Mouse (Mus musculus): ENCODE data around the gene Nadk. TPM values are rescaled to one million over a fixed set of nuclear protein-coding genes. Genes with fewer than 3 reads are reported as not detected.

Nadk gene
- polyA plus RNA-seq (2012; rRNA removed), result 46.0 and 46.7 TPM in 2 replicates

DNA sequence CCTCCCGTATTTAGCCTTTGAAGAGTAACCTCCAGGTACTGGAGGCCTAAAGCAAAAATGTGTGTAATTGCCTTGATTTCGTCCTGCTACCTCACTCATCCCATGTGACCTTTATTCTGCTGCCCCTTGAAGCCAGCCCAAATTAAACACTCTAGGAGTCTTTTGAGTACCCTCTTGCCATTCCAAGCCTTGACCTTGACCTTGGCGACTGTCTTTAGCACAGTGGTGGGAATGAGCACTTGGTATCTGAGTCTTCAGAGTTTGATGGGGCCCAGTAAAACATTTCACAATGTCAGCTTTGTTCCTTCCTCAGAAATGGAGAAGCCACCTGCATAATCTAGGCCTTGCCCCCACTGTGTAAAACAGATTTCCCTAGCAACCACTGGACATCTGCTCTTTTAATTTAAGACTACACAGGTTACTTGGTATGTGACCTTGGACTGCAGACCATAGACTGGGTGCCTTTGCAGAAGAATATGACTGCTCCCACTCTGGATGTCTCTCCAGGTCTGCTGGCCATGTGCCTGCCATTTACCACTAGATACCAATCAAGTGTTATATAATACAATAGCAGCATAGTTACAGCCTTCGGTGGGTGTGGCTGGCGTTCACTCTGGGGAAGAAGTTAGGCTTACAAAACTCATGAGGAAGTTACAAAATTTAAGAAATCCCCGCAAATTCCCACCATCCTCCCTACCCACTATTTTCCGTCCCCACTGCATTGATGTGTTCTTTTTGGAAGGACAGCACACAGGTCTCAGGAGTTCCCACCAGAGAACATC lies at the start of gene Nadk:
Nadk (plus strand) TSS at position 718 of the 782 bp plus-strand sequence.

DNA sequence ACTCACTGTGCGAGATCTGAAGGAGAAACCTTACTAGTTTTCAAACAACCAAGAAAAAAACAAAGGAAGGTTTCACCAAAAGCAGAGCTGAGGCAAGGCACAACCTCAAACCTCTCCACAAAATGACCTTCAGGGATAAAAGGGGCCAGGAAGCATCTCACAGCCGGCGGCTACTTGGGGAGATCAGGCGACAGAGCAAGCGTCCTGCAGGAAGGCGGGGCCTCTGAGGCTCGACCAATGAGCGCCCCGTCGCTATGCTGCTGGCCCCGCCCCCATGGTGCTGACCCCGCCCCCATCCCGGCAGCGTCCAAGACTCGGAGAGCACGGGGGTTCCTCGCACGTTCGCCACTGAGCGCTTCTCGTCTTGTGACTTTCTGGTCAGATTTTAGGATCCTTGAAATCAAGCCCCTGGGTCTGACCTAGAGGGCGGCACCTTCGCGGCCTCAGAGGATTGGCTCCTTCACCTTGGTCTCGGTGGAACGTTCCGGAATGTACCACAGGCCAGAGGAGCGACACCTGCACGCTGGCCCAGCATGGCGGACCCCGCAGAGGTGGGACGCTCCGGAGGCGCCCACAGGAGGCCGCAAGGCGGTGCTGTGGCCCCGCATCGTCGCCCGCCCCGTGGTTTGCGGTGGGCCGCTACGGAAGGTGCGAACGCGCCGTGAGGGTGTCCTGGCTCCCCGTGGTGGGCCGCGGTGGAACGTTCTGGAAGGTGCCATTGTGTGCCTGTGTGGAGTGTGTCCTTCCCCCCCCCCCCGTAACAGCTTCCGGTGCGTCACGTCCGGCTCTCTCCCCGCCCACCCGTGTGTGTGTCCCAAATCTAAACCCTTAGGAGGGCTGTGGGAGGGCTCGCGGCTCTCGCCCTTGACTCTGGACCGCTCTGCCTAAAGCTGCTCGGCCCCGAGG lies 39.2 kb downstream of the Nadk start, which contains the start of gene Slc35e2:
Slc35e2 (plus strand) TSS at position 326 of the 906 bp plus-strand sequence.

DNA sequence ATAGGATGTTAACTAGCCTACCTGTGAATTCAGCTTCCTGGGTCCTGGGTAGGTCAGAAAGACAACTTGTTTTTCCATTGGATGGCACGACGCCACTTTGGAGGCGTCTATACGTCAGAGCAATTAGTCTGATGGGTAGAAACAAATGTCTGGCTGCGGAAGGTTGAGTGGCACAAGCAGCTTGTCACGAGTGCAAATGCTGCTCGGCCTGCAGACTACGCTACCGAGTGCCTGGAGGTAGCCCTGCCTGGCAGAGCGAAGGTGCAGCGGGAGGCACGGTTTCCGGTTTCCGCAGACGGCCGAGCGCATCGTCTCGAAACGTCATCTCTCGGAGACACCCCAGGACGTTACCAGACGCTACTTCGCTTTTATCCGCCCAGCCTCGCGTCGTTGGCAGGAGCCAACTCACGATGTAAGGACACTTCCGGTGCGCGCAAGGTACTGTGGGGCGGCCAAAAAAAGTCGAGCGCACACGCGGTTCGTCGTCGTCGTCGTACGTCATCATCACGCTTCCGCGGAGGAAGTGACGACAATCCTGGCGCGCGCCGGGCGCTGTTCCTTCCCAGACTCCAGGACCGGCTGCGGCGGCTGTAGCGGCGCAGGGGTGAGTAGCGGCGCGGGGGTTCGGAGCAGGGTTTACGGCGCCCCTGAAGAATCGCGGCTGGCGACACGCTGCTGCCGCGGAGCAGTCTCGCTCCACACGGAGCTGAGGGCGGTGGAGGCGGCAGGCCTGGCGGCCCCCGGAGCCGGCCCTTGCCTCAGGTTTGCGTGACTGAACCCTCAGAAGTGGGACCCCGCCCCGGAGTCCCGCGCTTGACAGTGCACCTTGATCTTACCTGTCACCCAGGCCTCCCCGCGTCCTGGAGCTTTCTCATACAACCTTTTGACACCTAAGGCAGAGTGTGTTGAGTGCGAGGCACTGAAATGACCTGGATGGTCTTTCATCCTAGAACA lies 62.4 kb downstream of the Nadk start, which contains the start of gene Cdk11b:
Cdk11b (plus strand) TSS at position 517 of the 954 bp plus-strand sequence.

Other genes with a start within 250 kb of the Nadk start
- 2.0 and 2.5 TPM in 2 replicates for gene Prkcz, start 201.0 kb upstream of the Nadk start, polyA plus RNA-seq (2012; rRNA removed)
- gene Gabrd, start 164.3 kb upstream of the Nadk start, polyA plus RNA-seq (2012; rRNA removed), result 0.01 TPM in 1 of 2 replicates, not detected in the other
- 0.08 and 0.09 TPM in 2 replicates for gene Cfap74, start 153.2 kb upstream of the Nadk start, polyA plus RNA-seq (2012; rRNA removed)
- 0.38 and 0.43 TPM in 2 replicates for gene Tmem52, start 93.3 kb upstream of the Nadk start, polyA plus RNA-seq (2012; rRNA removed)
- 118 and 120 TPM in 2 replicates for gene Gnb1, start 71.0 kb upstream of the Nadk start, polyA plus RNA-seq (2012; rRNA removed)
- 5.5 and 5.7 TPM in 2 replicates for gene Slc35e2, start 39.0 kb downstream of the Nadk start, polyA plus RNA-seq (2012; rRNA removed)
- 17.0 and 20.1 TPM in 2 replicates for gene Cdk11b, start 62.5 kb downstream of the Nadk start, polyA plus RNA-seq (2012; rRNA removed)
- gene Gm10563, start 83.0 kb downstream of the Nadk start, polyA plus RNA-seq (2012; rRNA removed), result not detected in 2 replicates
- 8.9 and 9.8 TPM in 2 replicates for gene Mmp23, start 91.0 kb downstream of the Nadk start, polyA plus RNA-seq (2012; rRNA removed)
- gene Mib2, start 106.8 kb downstream of the Nadk start, polyA plus RNA-seq (2012; rRNA removed), result 8.4 and 10.7 TPM in 2 replicates
- 0.55 and 0.61 TPM in 2 replicates for gene Fndc10, start 132.0 kb downstream of the Nadk start, polyA plus RNA-seq (2012; rRNA removed)
- gene Ssu72, start 142.4 kb downstream of the Nadk start, polyA plus RNA-seq (2012; rRNA removed), result 49.1 and 49.2 TPM in 2 replicates
- 0.16 and 0.23 TPM in 2 replicates for gene Tmem240, start 172.4 kb downstream of the Nadk start, polyA plus RNA-seq (2012; rRNA removed)
- 41.4 and 52.8 TPM in 2 replicates for gene Atad3a, start 198.7 kb downstream of the Nadk start, polyA plus RNA-seq (2012; rRNA removed)
- gene Vwa1, start 212.3 kb downstream of the Nadk start, polyA plus RNA-seq (2012; rRNA removed), result 0.10 and 0.16 TPM in 2 replicates
- 0.55 and 0.60 TPM in 2 replicates for gene Tmem88b, start 223.5 kb downstream of the Nadk start, polyA plus RNA-seq (2012; rRNA removed)
- 0.06 and 0.08 TPM in 2 replicates for gene Ankrd65, start 228.1 kb downstream of the Nadk start, polyA plus RNA-seq (2012; rRNA removed)
- 50.2 and 58.8 TPM in 2 replicates for gene Mrpl20, start 240.5 kb downstream of the Nadk start, polyA plus RNA-seq (2012; rRNA removed)